Comparison of ENCODE assay signal across 18 mouse cellular contexts in genomic region chr10:86304583-86304982, GRCm38 (mm10). TPM values are rescaled to one million over a fixed set of nuclear protein-coding genes. Genes with fewer than 3 reads are reported as not detected.
DNase-seq lines count a peak whose midpoint lies in the region; ATAC-seq and TF ChIP-seq lines count a peak whose summit lies in the region.
"Had no signal": no experiment of that assay in that cellular context is flagged by ENCODE, and none has a peak within 500 bp of the region (broad histone marks: within the 10 kb centered on the region; RNA-seq: fewer than 3 reads in every experiment).

No protein-coding gene starts in this region.

- no peaks in the 10 kb centered on the region for H3K9me3 ChIP-seq in lung, postnatal 0 days (ENCODE audit: low read length)
- H3K9me3 ChIP-seq in hindbrain, embryonic 16.5 days (ENCODE audit: control insufficient read depth, low read length), result no peaks in the 10 kb centered on the region
- H3K9me3 ChIP-seq in neural tube, embryonic 15.5 days (replicated peaks), result no peaks in the 10 kb centered on the region
- H3K9me3 ChIP-seq: forebrain, embryonic 13.5 days; heart, embryonic 15.5 days; limb, embryonic 15.5 days; neural tube, embryonic 12.5 days had no signal

- H3K9ac ChIP-seq in lung, postnatal 0 days (replicated peaks; ENCODE audit: low read depth), result no peak overlapping the region
- H3K9ac ChIP-seq in hindbrain, embryonic 16.5 days (ENCODE audit: low read depth, low read length), result no peak overlapping the region
- H3K9ac ChIP-seq in neural tube, embryonic 15.5 days (replicated peaks), result no peak overlapping the region
- H3K9ac ChIP-seq: forebrain, embryonic 13.5 days; heart, embryonic 15.5 days; limb, embryonic 15.5 days; lung, embryonic 14.5 days; neural tube, embryonic 12.5 days had no signal

- DNase-seq in heart, adult 11 months, result peak; percentile 95
- no peak for DNase-seq in heart, postnatal 25 days (ENCODE audit: low spot score)
- DNase-seq in lung, postnatal 0 days (ENCODE audit: low spot score), result no peak
- no peak for DNase-seq in lung, postnatal 14 days
- DNase-seq in layer of hippocampus, adult 11-12 months (ENCODE audit: low spot score), result no peak
- DNase-seq: cerebellum, adult 8-10 months; gastrocnemius, postnatal 25 days; lung, embryonic 14.5 days; thymus, postnatal 14 days had no signal

- peak overlapping the region; percentile 27; the same call in 1 of the 2 replicates for H3K4me2 ChIP-seq in lung, postnatal 0 days (replicated peaks; ENCODE audit: low read depth, low read length)
- H3K4me2 ChIP-seq in hindbrain, embryonic 16.5 days (ENCODE audit: low read length), result peak overlapping the region; percentile 15; the same call in 1 of the 2 replicates
- H3K4me2 ChIP-seq in neural tube, embryonic 15.5 days, result peak overlapping the region; percentile 96
- H3K4me2 ChIP-seq: forebrain, embryonic 13.5 days; limb, embryonic 15.5 days; lung, embryonic 14.5 days; midbrain, embryonic 11.5 days had no signal

- peaks cover 11% of the 10 kb centered on the region; the same call in 1 of the 2 replicates for H3K36me3 ChIP-seq in lung, postnatal 0 days (ENCODE audit: insufficient read depth, low read length)
- H3K36me3 ChIP-seq in hindbrain, embryonic 16.5 days (ENCODE audit: control insufficient read depth, insufficient read depth, low read length), result no peaks in the 10 kb centered on the region
- no peaks in the 10 kb centered on the region for H3K36me3 ChIP-seq in neural tube, embryonic 15.5 days
- H3K36me3 ChIP-seq: neural tube, embryonic 12.5 days had no signal

- TF ChIP-seq EP300 in lung, postnatal 0 days (IDR thresholded peaks at IDR 0.05), result no peak

- H3K4me1 ChIP-seq in lung, postnatal 0 days (ENCODE audit: insufficient read depth, low read depth, low read length), result peaks cover 6% of the 10 kb centered on the region; the same call in 1 of the 2 replicates
- peaks cover 28% of the 10 kb centered on the region for H3K4me1 ChIP-seq in hindbrain, embryonic 16.5 days (ENCODE audit: control insufficient read depth, insufficient read depth, low read depth, low read length)
- peaks cover 40% of the 10 kb centered on the region for H3K4me1 ChIP-seq in neural tube, embryonic 15.5 days

- intact Hi-C loops in heart, postnatal 25 days (cut with DNase I), result loop anchor here (2.0 kb wide), 1 partner anchor 16 kb away; no protein-coding TSS in a partner anchor

- no peak overlapping the region for H3K27ac ChIP-seq in lung, postnatal 0 days (ENCODE audit: low read length)
- H3K27ac ChIP-seq in hindbrain, embryonic 16.5 days (ENCODE audit: low read depth, low read length), result no peak overlapping the region; the same call in 1 of the 2 replicates
- no peak overlapping the region for H3K27ac ChIP-seq in neural tube, embryonic 15.5 days (replicated peaks)
- H3K27ac ChIP-seq: forebrain, embryonic 13.5 days; heart, embryonic 15.5 days; limb, embryonic 15.5 days; neural tube, embryonic 12.5 days had no signal

- H3K27me3 ChIP-seq in lung, postnatal 0 days (replicated peaks; ENCODE audit: insufficient read depth, low read length), result no peaks in the 10 kb centered on the region
- H3K27me3 ChIP-seq in hindbrain, embryonic 16.5 days (replicated peaks; ENCODE audit: control insufficient read depth, insufficient read depth, low read length), result no peaks in the 10 kb centered on the region
- peaks cover 7% of the 10 kb centered on the region for H3K27me3 ChIP-seq in neural tube, embryonic 15.5 days (replicated peaks)
- H3K27me3 ChIP-seq: heart, embryonic 15.5 days; limb, embryonic 15.5 days; neural tube, embryonic 12.5 days had no signal

- ATAC-seq in lung, postnatal 0 days, result no peak
- no peak for ATAC-seq in hindbrain, embryonic 16.5 days
- no peak for ATAC-seq in neural tube, embryonic 15.5 days (ENCODE audit: low FRiP score)
- no peak for ATAC-seq in frontal cortex, adult (ENCODE audit: low TSS enrichment)
- ATAC-seq: forebrain, embryonic 13.5 days; intestine, embryonic 16.5 days had no signal

- TF ChIP-seq CTCF in lung, postnatal 0 days (IDR thresholded peaks at IDR 0.05), result 0 out of 2 replicates have a peak, but pooled peaks have one; percentile 9

- no peak overlapping the region for H3K4me3 ChIP-seq in lung, postnatal 0 days (ENCODE audit: low read depth, low read length)
- H3K4me3 ChIP-seq in hindbrain, embryonic 16.5 days (ENCODE audit: low read length), result no peak overlapping the region
- no peak overlapping the region for H3K4me3 ChIP-seq in neural tube, embryonic 15.5 days (replicated peaks)
- H3K4me3 ChIP-seq: forebrain, embryonic 13.5 days; heart, embryonic 15.5 days; limb, embryonic 15.5 days; neural tube, embryonic 12.5 days had no signal

- WGBS in lung, postnatal 0 days, result 23% methylated on average over 2 of the region's 2 CpGs
- WGBS in hindbrain, embryonic 16.5 days, result 3% methylated on average over 2 of the region's 2 CpGs
- 10% methylated on average over 2 of the region's 2 CpGs for WGBS in neural tube, embryonic 15.5 days

RNA-seq across cellular contexts. Expression of gene Timp3, which starts 4.4 kb away (rescaled TPM):
- 100 to 1,000 TPM; 135 to 205 TPM for total RNA-seq in heart, postnatal 25 days (2021)
- polyA plus RNA-seq in lung, postnatal 0 days (2015; fragmentation: Nextera tagmentation; extraction: Ambion mirVana), result 207 and 208 TPM in 2 replicates
- polyA plus RNA-seq in hindbrain, embryonic 16.5 days (2015; fragmentation: Nextera tagmentation; extraction: Ambion mirVana), result 56.1 and 58.9 TPM in 2 replicates
- 51.6 and 57.1 TPM in 2 replicates for polyA plus RNA-seq in neural tube, embryonic 15.5 days (2015; fragmentation: Nextera tagmentation; extraction: Ambion mirVana)

Comparison
In these comparisons a context has a peak if more than half of its experiments do, and no peak if none do; other contexts are left out.
1. H3K4me2 ChIP-seq: peak in every context shown above with its lines; median percentile 96 in neural tube, embryonic 15.5 days; 27 in lung, postnatal 0 days; 15 in hindbrain, embryonic 16.5 days.